Mouse (Mus musculus) 3134 (cell line): ENCODE data around the gene Stx2.
"Not testable (repeated sequence)": the region's sequence is repeated elsewhere in the genome, so short reads cannot be mapped to it uniquely, and the experiment has no call there.

Experiments
- DNase-seq: peaks from one replicate; pipeline ENCODE4 v3.0.0-alpha.2; 2011; ENCODE audit warnings: low spot score; ENCODE audit not compliant: insufficient read length; ENCODE audit errors: extremely low read depth

Gene Stx2

DNA sequence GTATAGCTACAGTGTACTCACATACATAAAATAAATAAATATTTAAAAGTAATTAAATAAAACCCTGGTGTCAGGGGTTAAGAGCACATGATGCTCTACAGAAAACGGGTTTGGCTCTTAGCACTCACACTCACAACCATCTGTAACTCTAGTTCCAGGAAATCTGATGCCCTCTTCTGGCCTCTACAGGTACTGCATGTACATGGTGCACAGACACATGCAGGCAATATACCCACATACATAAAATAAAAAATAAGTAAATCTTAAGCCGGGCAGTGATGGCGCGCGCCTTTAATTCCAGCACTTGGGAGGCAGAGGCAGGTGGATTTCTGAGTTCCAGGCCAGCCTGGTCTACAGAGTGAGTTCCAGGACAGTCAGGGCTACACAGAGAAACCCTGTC, 54.0 kb downstream of the Stx2 start:
- DNase-seq = not testable (repeated sequence)

DNA sequence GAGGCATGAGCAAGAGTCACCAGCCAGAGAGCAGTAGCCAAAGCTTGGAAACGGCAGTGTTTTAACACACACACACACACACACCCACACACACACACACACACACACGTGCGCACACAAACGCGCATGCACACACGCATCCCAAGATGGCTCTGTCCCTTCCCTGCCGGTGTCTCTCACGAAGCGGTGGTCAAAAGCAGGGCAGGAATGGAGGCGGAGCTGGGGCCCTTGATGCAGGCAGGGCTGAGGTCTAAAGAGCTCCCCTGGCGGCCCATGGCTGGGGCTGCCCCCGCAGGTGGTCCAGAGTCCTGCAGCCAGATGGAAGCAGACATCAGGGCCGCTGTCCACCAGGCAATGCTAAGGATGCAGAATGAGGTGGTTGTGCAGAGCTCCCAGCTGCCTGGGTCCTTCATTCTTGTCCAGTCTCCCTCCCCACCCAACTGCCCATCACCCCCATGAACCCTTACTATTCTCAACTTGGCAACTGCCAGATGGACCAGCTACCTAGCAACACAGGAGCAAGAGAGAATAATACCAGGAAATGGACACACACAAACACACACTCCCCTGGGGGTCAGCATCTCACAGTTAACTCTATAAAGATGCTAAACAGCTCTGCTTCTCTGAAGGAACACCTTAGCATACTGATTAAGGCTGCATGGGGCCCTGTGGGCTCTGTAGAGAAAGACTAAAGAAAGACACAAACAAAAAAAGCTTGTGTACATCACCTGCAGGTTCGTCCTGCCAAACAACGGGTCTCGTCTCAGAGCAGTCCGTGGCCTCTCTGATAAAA, 54.9 kb downstream of the Stx2 start, which contains the start of gene Rimbp2:
Gene Rimbp2, minus strand, starts transcription at position 209 of the 793 bp plus-strand sequence.
- DNase-seq = no peak

DNA sequence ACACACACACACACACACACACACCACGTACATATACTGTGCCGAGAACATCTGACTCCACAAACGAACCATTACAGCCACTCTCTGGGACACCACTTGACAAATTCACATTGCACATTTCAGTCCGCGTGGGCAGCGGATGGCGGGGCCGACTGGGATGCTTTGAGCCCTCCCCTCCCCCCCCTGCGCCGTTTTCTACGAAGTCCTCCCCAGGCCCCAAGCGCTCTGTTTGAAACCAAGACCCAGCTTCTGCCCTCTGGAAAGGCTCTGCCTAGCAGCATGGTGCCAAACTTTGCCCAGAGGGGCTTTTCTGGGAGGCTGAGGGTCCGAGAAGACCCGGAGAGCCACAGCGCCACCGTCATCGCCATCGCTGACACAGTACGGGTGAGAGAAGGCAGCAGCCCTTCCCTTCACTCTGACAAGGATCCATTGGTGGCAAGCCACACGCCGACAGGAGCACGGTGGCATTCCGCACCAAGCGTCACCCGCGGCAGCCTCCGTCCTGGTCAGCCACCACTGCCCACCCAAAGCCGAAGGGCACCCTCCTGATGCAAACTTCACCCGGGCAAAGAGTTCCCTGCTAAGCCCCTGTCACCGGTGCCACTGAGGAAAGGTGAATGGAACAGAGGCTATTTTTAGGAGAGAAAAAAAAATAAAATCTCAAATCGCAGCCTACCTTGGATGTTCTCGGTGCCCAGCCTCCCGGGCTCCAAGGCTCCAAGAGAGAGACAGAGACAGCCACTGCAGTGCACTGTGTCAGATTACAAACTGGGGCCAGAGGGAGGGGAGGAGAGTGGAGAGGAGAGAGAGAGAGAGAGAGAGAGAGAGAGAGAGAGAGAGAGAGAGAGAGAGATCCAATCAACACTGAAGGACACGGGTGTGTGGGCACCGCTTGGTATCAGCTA, 55.8 kb downstream of the Stx2 start:
- no peak for DNase-seq

DNA sequence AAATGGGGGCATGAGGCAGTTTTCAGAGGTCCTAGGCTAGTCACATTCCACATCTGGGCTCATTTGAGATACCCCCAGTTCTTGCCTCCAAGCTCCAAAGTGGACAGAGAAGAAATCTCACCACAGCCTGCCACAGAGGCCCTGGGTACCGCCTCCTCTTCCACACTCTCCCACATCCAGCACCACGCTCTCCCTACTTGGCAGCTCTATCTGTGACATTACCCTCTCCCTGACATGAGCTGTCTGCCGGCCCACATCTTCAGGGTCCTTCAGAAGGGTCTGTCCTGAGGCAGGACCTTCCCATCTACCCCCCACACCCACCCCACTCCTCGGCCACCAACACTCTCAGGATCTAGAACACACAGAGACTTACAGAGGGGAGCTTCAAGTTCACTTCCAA, 56.9 kb downstream of the Stx2 start:
- DNase-seq = no peak

DNA sequence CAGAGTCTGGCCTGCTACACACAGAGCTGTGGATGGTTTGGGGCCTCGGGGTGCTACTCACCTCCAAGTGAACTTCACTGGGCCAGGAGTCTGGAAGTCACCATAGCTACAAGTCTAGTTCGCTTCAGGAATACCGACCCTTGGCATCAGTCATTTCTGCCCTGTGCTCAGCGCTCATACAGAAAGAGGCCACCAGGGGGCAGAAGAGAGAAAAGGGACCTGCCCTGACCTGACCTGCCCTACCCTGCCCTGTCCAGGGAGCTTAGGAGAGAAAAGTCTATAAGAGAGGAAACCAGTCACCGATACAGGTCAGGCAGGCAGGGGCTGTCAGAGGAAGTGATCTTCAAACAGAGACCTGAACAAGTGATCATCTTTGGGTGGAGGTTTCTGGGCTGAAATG, 61.3 kb downstream of the Stx2 start:
- no peak for DNase-seq

DNA sequence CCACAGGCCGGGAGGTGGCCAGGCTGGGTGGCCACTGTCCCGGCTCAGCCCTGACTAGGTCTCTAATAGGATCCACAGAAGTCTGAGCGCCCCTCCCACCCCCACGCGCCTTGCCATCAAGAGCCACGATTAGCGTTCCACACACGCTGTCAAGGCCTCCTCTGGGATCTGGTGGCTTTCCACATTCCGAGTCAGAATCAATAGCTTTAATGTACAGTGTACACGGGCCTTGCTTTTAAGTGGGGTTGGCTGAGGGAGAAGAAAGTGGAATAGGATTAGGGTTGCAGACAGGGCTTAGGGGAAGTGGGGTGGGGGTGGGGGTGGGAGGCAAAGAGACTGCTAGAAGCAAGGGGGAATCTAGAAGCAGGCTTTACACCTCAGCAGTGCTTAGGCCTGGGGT, 67.9 kb downstream of the Stx2 start:
- DNase-seq = no peak

DNA sequence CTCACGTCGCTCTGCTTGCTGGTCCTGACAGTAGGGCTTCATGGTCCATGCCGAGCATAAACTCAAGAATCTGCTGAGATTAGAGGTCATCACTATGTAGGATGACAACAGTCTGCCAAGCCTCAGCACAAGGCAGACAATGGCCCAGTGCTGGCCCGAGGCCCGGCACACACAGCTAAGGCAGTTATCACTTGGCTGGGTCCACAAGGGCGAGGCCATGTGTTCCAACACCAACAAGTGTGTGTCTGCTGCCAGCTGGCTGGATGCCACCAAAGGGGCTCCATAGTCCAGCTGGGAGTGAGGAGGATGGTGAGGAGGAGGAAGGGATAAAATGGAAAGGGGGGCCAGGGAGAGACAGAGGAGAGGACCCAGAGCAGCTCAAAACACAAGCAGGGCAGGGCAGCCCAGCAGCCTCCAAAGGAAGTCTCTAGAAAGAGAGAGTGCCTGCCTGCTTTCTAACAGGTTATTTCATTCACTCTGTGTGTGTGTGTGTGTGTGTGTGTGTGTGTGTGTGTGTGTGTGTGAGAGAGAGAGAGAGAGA, 72.9 kb downstream of the Stx2 start:
- DNase-seq = no peak
